ENCODE assay signal across 10 mouse cellular contexts in genomic region chr4:115938276-115939160, GRCm38 (mm10). TPM values are rescaled to one million over a fixed set of nuclear protein-coding genes. Genes with fewer than 3 reads are reported as not detected.
DNase-seq lines count a peak whose midpoint lies in the region; ATAC-seq lines count a peak whose summit lies in the region.
"Had no signal": no experiment of that assay in that cellular context is flagged by ENCODE, and none has a peak within 500 bp of the region (broad histone marks: within the 10 kb centered on the region; RNA-seq: fewer than 3 reads in every experiment).

No protein-coding gene starts in this region.

- WGBS in midbrain, embryonic 11.5 days, result under 1% methylated on average over 37 of the region's 37 CpGs

- no peak overlapping the region for H3K27ac ChIP-seq in midbrain, embryonic 11.5 days (ENCODE audit: low read depth, low read length)

- no peaks in the 10 kb centered on the region for H3K9me3 ChIP-seq in midbrain, embryonic 11.5 days (ENCODE audit: control insufficient read depth, low read length)

- peak overlapping the region; percentile 66 for H3K9ac ChIP-seq in midbrain, embryonic 11.5 days (ENCODE audit: low read length)

- H3K27me3 ChIP-seq in midbrain, embryonic 11.5 days (ENCODE audit: control insufficient read depth, insufficient read depth, low read length), result peaks cover 61% of the 10 kb centered on the region

- intact Hi-C loops in heart, postnatal 10 days (cut with DNase I), result no loop called here

- H3K36me3 ChIP-seq in midbrain, embryonic 11.5 days (ENCODE audit: control insufficient read depth, insufficient read depth, low read length), result no peaks in the 10 kb centered on the region

- H3K4me2 ChIP-seq in midbrain, embryonic 11.5 days, result peak overlapping the region; percentile 64

- DNase-seq in frontal cortex, postnatal 36 days (ENCODE audit: low spot score in 2 of 2), result peak; percentile 43 to 71
- DNase-seq in frontal cortex, adult 2 months (ENCODE audit: extremely low spot score in 1 of 2, low spot score in 1 of 2), result no peak
- peak; percentile 17 for DNase-seq in ovary, postnatal 10 days (ENCODE audit: low spot score)
- no peak for DNase-seq in ovary, adult 18-20 months (ENCODE audit: low spot score)
- DNase-seq in heart, postnatal 10 days, result peak; percentile 46 to 49
- peak; percentile 98 for DNase-seq in midbrain, embryonic 11.5 days (ENCODE audit: low spot score, missing footprints)
- no peak for DNase-seq in thymus, postnatal 10 days (ENCODE audit: low spot score in 2 of 2)

- H3K4me3 ChIP-seq in midbrain, embryonic 11.5 days (ENCODE audit: low read depth, low read length), result peak overlapping the region; percentile 57

- peaks cover 53% of the 10 kb centered on the region for H3K4me1 ChIP-seq in midbrain, embryonic 11.5 days (ENCODE audit: control insufficient read depth, insufficient read depth, low read length)

- no peak for ATAC-seq in midbrain, embryonic 11.5 days (ENCODE audit: low FRiP score)
- ATAC-seq in erythroid progenitor cell, adult 5-6 weeks (replicated peaks; ENCODE audit: low FRiP score, poor library complexity, severe bottlenecking), result no peak

RNA-seq across cellular contexts. Expression of gene Dmbx1, which starts 1.2 kb away (rescaled TPM):
- 0.06 and 0.12 TPM in 2 replicates for polyA plus RNA-seq in frontal cortex, adult 2 months (2012; rRNA removed)
- not detected for total RNA-seq in heart, postnatal 10 days (2021)
- polyA plus RNA-seq in midbrain, embryonic 11.5 days (2014; fragmentation: Nextera tagmentation; extraction: Ambion mirVana), result 15.1 and 15.9 TPM in 2 replicates
- not detected in 2 replicates for total RNA-seq in erythroid progenitor cell, adult 5-6 weeks (2015; ENCODE audit: low replicate concordance)
- total RNA-seq in erythroid progenitor cell, adult 5-6 weeks (2017; ENCODE audit: low replicate concordance), result not detected in 2 replicates
- total RNA-seq: CH12.LX; common myeloid progenitor, adult 5-6 weeks had no signal

RNA-seq across cellular contexts. Expression of gene 6430628N08Rik, which starts 48.1 kb away (rescaled TPM):
- 0.08 and 0.16 TPM in 2 replicates for polyA plus RNA-seq in frontal cortex, adult 2 months (2012; rRNA removed)
- total RNA-seq in heart, postnatal 10 days (2021), result not detected
- 0.33 TPM in 1 of 2 replicates, not detected in the other for polyA plus RNA-seq in midbrain, embryonic 11.5 days (2014; fragmentation: Nextera tagmentation; extraction: Ambion mirVana)
- not detected in 2 replicates for total RNA-seq in erythroid progenitor cell, adult 5-6 weeks (2015; ENCODE audit: low replicate concordance)
- total RNA-seq in erythroid progenitor cell, adult 5-6 weeks (2017; ENCODE audit: low replicate concordance), result not detected in 2 replicates
- total RNA-seq: CH12.LX; common myeloid progenitor, adult 5-6 weeks had no signal

RNA-seq across cellular contexts. Expression of gene Kncn, which starts 54.3 kb away (rescaled TPM):
- polyA plus RNA-seq in frontal cortex, adult 2 months (2012; rRNA removed), result 0.16 and 0.32 TPM in 2 replicates
- total RNA-seq in heart, postnatal 10 days (2021), result not detected
- polyA plus RNA-seq in midbrain, embryonic 11.5 days (2014; fragmentation: Nextera tagmentation; extraction: Ambion mirVana), result not detected in 2 replicates
- total RNA-seq in erythroid progenitor cell, adult 5-6 weeks (2015; ENCODE audit: low replicate concordance), result not detected in 2 replicates
- total RNA-seq in erythroid progenitor cell, adult 5-6 weeks (2017; ENCODE audit: low replicate concordance), result not detected in 2 replicates
- total RNA-seq: CH12.LX; common myeloid progenitor, adult 5-6 weeks had no signal

Comparison
In these comparisons a context has a peak if more than half of its experiments do, and no peak if none do; other contexts are left out.
1. DNase-seq: peak in frontal cortex, postnatal 36 days (2 of 2), ovary, postnatal 10 days (single experiment), heart, postnatal 10 days (2 of 2) and midbrain, embryonic 11.5 days (single experiment); none in frontal cortex, adult 2 months (0 of 2), ovary, adult 18-20 months (single experiment) and thymus, postnatal 10 days (0 of 2).